Mouse (Mus musculus) cerebellum, adult 2 months (tissue): ENCODE data around the gene Syne1.

ENCODE experiments used
- CTCF ChIP-seq: fragments of 200-500 bp; IDR thresholded peaks from 2 replicates; pipeline ENCODE4 v1.5.1; 2011; ENCODE audit warnings: low read depth, mild to moderate bottlenecking, control low read depth, low read length, moderate library complexity, borderline replicate concordance; ENCODE audit not compliant: insufficient read depth
- POLR2A ChIP-seq: fragments of 200-500 bp; IDR thresholded peaks from 2 replicates; pipeline ENCODE4 v1.6.1; 2011; ENCODE audit warnings: low read length, control low read depth, borderline replicate concordance; ENCODE audit not compliant: insufficient read depth

DNA sequence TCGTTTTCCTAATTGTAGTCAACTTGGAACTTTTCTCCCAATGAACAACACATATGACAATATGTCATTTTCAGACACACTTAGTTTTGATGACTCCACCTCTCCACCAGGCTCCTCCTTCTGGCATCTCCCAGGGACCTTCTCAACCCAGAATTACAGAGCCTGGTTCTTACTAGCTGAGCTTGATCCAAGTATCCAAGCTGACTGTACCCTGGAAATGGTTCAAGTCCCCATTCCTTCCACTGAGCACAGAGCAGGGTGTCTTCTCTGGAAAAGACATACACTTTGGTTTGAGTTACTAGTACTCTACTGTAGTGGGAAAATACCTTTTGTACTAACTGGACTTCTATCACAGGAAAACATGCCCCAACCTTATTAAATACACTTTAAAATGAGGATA is 197.9 kb downstream of the Syne1 start:
- TF ChIP-seq CTCF, result no peak
- TF ChIP-seq POLR2A, result no peak
